ENCODE assay signal across 10 mouse cellular contexts in genomic region chr19:29373438-29373837, GRCm38 (mm10). TPM values are rescaled to one million over a fixed set of nuclear protein-coding genes. Genes with fewer than 3 reads are reported as not detected.
DNase-seq lines count a peak whose midpoint lies in the region; ATAC-seq and TF ChIP-seq lines count a peak whose summit lies in the region.
"Had no signal": no experiment of that assay in that cellular context is flagged by ENCODE, and none has a peak within 500 bp of the region (broad histone marks: within the 10 kb centered on the region; RNA-seq: fewer than 3 reads in every experiment).

No protein-coding gene starts in this region.

- H3K36me3 ChIP-seq in heart, postnatal 0 days (replicated peaks; ENCODE audit: control insufficient read depth, insufficient read depth, low read length), result no peaks in the 10 kb centered on the region
- no peaks in the 10 kb centered on the region for H3K36me3 ChIP-seq in forebrain, embryonic 15.5 days
- H3K36me3 ChIP-seq in midbrain, embryonic 12.5 days, result no peaks in the 10 kb centered on the region
- H3K36me3 ChIP-seq: liver, embryonic 15.5 days had no signal

- H3K27ac ChIP-seq in heart, postnatal 0 days (ENCODE audit: low read depth), result no peak overlapping the region
- H3K27ac ChIP-seq in forebrain, embryonic 15.5 days (replicated peaks), result no peak overlapping the region
- H3K27ac ChIP-seq in midbrain, embryonic 12.5 days (replicated peaks), result no peak overlapping the region
- H3K27ac ChIP-seq: liver, embryonic 15.5 days had no signal

- TF ChIP-seq EP300 in heart, postnatal 0 days (IDR thresholded peaks at IDR 0.05; ENCODE audit: low read depth), result no peak

- no peak for DNase-seq in heart, postnatal 0 days (ENCODE audit: low spot score)
- DNase-seq in heart, postnatal 4 days, result no peak
- DNase-seq in brain, embryonic 14.5 days (ENCODE audit: low read depth), result peak; percentile 40
- DNase-seq in gastrocnemius, postnatal 4 days (ENCODE audit: low spot score in 2 of 2), result no peak
- no peak for DNase-seq in spleen, postnatal 10 days (ENCODE audit: low spot score in 2 of 2)
- DNase-seq in adrenal gland, adult 18-20 months (ENCODE audit: low spot score in 2 of 2), result no peak
- DNase-seq: kidney, adult 11 months had no signal

- H3K27me3 ChIP-seq in heart, postnatal 0 days (ENCODE audit: control insufficient read depth, insufficient read depth, low read length), result no peaks in the 10 kb centered on the region
- no peaks in the 10 kb centered on the region for H3K27me3 ChIP-seq in forebrain, embryonic 15.5 days
- H3K27me3 ChIP-seq in midbrain, embryonic 12.5 days, result no peaks in the 10 kb centered on the region
- H3K27me3 ChIP-seq: liver, embryonic 15.5 days had no signal

- TF ChIP-seq CTCF in heart, postnatal 0 days (IDR thresholded peaks at IDR 0.05; ENCODE audit: low read depth), result no peak
- no peak for TF ChIP-seq CTCF in brain, embryonic 14.5 days (IDR thresholded peaks at IDR 0.05; ENCODE audit: borderline replicate concordance, extremely low read depth, insufficient read depth, insufficient read length)

- TF ChIP-seq POLR2A in brain, embryonic 14.5 days (IDR thresholded peaks at IDR 0.05; ENCODE audit: borderline replicate concordance, extremely low read depth, insufficient read depth, insufficient read length, poor library complexity, severe bottlenecking), result no peak

- peak overlapping the region; percentile 14 for H3K4me3 ChIP-seq in heart, postnatal 0 days (ENCODE audit: low read depth, low read length)
- H3K4me3 ChIP-seq in forebrain, embryonic 15.5 days, result peak overlapping the region; percentile 20
- H3K4me3 ChIP-seq in midbrain, embryonic 12.5 days, result no peak overlapping the region; the same call in 1 of the 2 replicates
- H3K4me3 ChIP-seq: liver, embryonic 15.5 days had no signal

- peak overlapping the region; percentile 48 for H3K4me2 ChIP-seq in heart, postnatal 0 days (ENCODE audit: low read depth, low read length)
- peak overlapping the region; percentile 32 for H3K4me2 ChIP-seq in forebrain, embryonic 15.5 days (replicated peaks)
- peak overlapping the region; percentile 38 for H3K4me2 ChIP-seq in midbrain, embryonic 12.5 days (replicated peaks)
- H3K4me2 ChIP-seq: liver, embryonic 15.5 days had no signal

- H3K4me1 ChIP-seq in heart, postnatal 0 days (ENCODE audit: control insufficient read depth, insufficient read depth), result no peaks in the 10 kb centered on the region; the same call in 1 of the 2 replicates
- H3K4me1 ChIP-seq in forebrain, embryonic 15.5 days, result peaks cover 12% of the 10 kb centered on the region
- H3K4me1 ChIP-seq in midbrain, embryonic 12.5 days, result 0 out of 2 replicates have a peak, but pooled peaks cover 3% of the 10 kb centered on the region

- H3K9me3 ChIP-seq in heart, postnatal 0 days (replicated peaks; ENCODE audit: control insufficient read depth, low read length), result no peaks in the 10 kb centered on the region
- H3K9me3 ChIP-seq in forebrain, embryonic 15.5 days, result no peaks in the 10 kb centered on the region
- H3K9me3 ChIP-seq in midbrain, embryonic 12.5 days, result no peaks in the 10 kb centered on the region
- H3K9me3 ChIP-seq: liver, embryonic 15.5 days had no signal

- no peak for ATAC-seq in heart, postnatal 0 days (ENCODE audit: insufficient read depth, low read depth)
- no peak for ATAC-seq in forebrain, embryonic 15.5 days (replicated peaks)
- no peak for ATAC-seq in midbrain, embryonic 12.5 days (ENCODE audit: low FRiP score, low read depth)

- 34% methylated on average over 11 of the region's 11 CpGs for WGBS in heart, postnatal 0 days
- WGBS in forebrain, embryonic 15.5 days, result 44% methylated on average over 11 of the region's 11 CpGs
- 45% methylated on average over 11 of the region's 11 CpGs for WGBS in midbrain, embryonic 12.5 days

- H3K9ac ChIP-seq in heart, postnatal 0 days (replicated peaks; ENCODE audit: low read depth, low read length), result 0 out of 2 replicates have a peak overlapping the region, but pooled peaks have one; percentile 5
- H3K9ac ChIP-seq in forebrain, embryonic 15.5 days (replicated peaks), result peak overlapping the region; percentile 16; the same call in 1 of the 2 replicates
- no peak overlapping the region for H3K9ac ChIP-seq in midbrain, embryonic 12.5 days (replicated peaks)
- H3K9ac ChIP-seq: liver, embryonic 15.5 days had no signal

RNA-seq across cellular contexts. Expression of gene Cd274, which starts 6.2 kb away (rescaled TPM):
- total RNA-seq in heart, postnatal 0 days (2014; rRNA removed; ENCODE audit: low replicate concordance), result 0.04 and 1.8 TPM in 2 replicates
- 0.23 and 0.44 TPM in 2 replicates for polyA plus RNA-seq in heart, postnatal 0 days (2015; fragmentation: Nextera tagmentation; extraction: Ambion mirVana)
- total RNA-seq in heart, postnatal 4 days (2021), result under 1 TPM; 0.60 to 0.65 TPM
- polyA plus RNA-seq in brain, embryonic 14.5 days (2012; rRNA removed), result 1.00 and 1.1 TPM in 2 replicates
- 0.66 and 0.78 TPM in 2 replicates for polyA plus RNA-seq in forebrain, embryonic 15.5 days (2015; fragmentation: Nextera tagmentation; extraction: Ambion mirVana)
- polyA plus RNA-seq in midbrain, embryonic 12.5 days (2016; fragmentation: Nextera tagmentation; extraction: Ambion mirVana), result 0.33 and 0.35 TPM in 2 replicates
- total RNA-seq in gastrocnemius, postnatal 4 days (2021), result 1 to 10 TPM in 1 of 2 experiments, under 1 TPM in 1; 0.76 to 1.1 TPM
- total RNA-seq in adrenal gland, adult 18-20 months (2021), result 1 to 10 TPM; 4.7 to 5.1 TPM

RNA-seq across cellular contexts. Expression of gene Plgrkt, which starts 6.2 kb away (rescaled TPM):
- 9.8 and 55.6 TPM in 2 replicates for total RNA-seq in heart, postnatal 0 days (2014; rRNA removed; ENCODE audit: low replicate concordance)
- 53.5 and 60.3 TPM in 2 replicates for polyA plus RNA-seq in heart, postnatal 0 days (2015; fragmentation: Nextera tagmentation; extraction: Ambion mirVana)
- total RNA-seq in heart, postnatal 4 days (2021), result 10 to 100 TPM; 29.8 to 30.6 TPM
- polyA plus RNA-seq in brain, embryonic 14.5 days (2012; rRNA removed), result 50.7 and 63.5 TPM in 2 replicates
- 105 and 107 TPM in 2 replicates for polyA plus RNA-seq in forebrain, embryonic 15.5 days (2015; fragmentation: Nextera tagmentation; extraction: Ambion mirVana)
- polyA plus RNA-seq in midbrain, embryonic 12.5 days (2016; fragmentation: Nextera tagmentation; extraction: Ambion mirVana), result 70.1 and 72.6 TPM in 2 replicates
- 10 to 100 TPM; 35.6 to 41.7 TPM for total RNA-seq in gastrocnemius, postnatal 4 days (2021)
- total RNA-seq in adrenal gland, adult 18-20 months (2021), result 10 to 100 TPM; 47.6 to 49.4 TPM

RNA-seq across cellular contexts. Expression of gene Pdcd1lg2, which starts 37.3 kb away (rescaled TPM):
- total RNA-seq in heart, postnatal 0 days (2014; rRNA removed; ENCODE audit: low replicate concordance), result not detected in 2 replicates
- polyA plus RNA-seq in heart, postnatal 0 days (2015; fragmentation: Nextera tagmentation; extraction: Ambion mirVana), result 0.18 TPM in 1 of 2 replicates, not detected in the other
- total RNA-seq in heart, postnatal 4 days (2021), result not detected
- polyA plus RNA-seq in brain, embryonic 14.5 days (2012; rRNA removed), result 0.10 TPM in 1 of 2 replicates, not detected in the other
- not detected in 2 replicates for polyA plus RNA-seq in forebrain, embryonic 15.5 days (2015; fragmentation: Nextera tagmentation; extraction: Ambion mirVana)
- polyA plus RNA-seq in midbrain, embryonic 12.5 days (2016; fragmentation: Nextera tagmentation; extraction: Ambion mirVana), result not detected in 2 replicates
- not detected for total RNA-seq in gastrocnemius, postnatal 4 days (2021)
- not detected for total RNA-seq in adrenal gland, adult 18-20 months (2021)
- polyA plus RNA-seq: liver, embryonic 15.5 days had no signal

RNA-seq across cellular contexts. Expression of gene Rln1, which starts 39.0 kb away (rescaled TPM):
- total RNA-seq in heart, postnatal 0 days (2014; rRNA removed; ENCODE audit: low replicate concordance), result 1.1 TPM in 1 of 2 replicates, not detected in the other
- polyA plus RNA-seq in heart, postnatal 0 days (2015; fragmentation: Nextera tagmentation; extraction: Ambion mirVana), result 0.31 TPM in 1 of 2 replicates, not detected in the other
- under 1 TPM in 1 of 2 experiments, not detected in 1; 0.50 TPM for total RNA-seq in heart, postnatal 4 days (2021)
- polyA plus RNA-seq in brain, embryonic 14.5 days (2012; rRNA removed), result 1.3 and 1.5 TPM in 2 replicates
- 1.8 and 3.4 TPM in 2 replicates for polyA plus RNA-seq in forebrain, embryonic 15.5 days (2015; fragmentation: Nextera tagmentation; extraction: Ambion mirVana)
- polyA plus RNA-seq in midbrain, embryonic 12.5 days (2016; fragmentation: Nextera tagmentation; extraction: Ambion mirVana), result 0.43 and 0.78 TPM in 2 replicates
- 1 to 10 TPM in 1 of 2 experiments, under 1 TPM in 1; 0.78 to 1.1 TPM for total RNA-seq in gastrocnemius, postnatal 4 days (2021)
- not detected for total RNA-seq in adrenal gland, adult 18-20 months (2021)
- polyA plus RNA-seq: liver, embryonic 15.5 days had no signal

RNA-seq across cellular contexts. Expression of gene Insl6, which starts 48.3 kb away (rescaled TPM):
- total RNA-seq in heart, postnatal 0 days (2014; rRNA removed; ENCODE audit: low replicate concordance), result 3.0 and 5.6 TPM in 2 replicates
- 3.0 and 3.3 TPM in 2 replicates for polyA plus RNA-seq in heart, postnatal 0 days (2015; fragmentation: Nextera tagmentation; extraction: Ambion mirVana)
- under 1 TPM; 0.41 to 0.81 TPM for total RNA-seq in heart, postnatal 4 days (2021)
- polyA plus RNA-seq in brain, embryonic 14.5 days (2012; rRNA removed), result 1.0 and 1.6 TPM in 2 replicates
- polyA plus RNA-seq in forebrain, embryonic 15.5 days (2015; fragmentation: Nextera tagmentation; extraction: Ambion mirVana), result 1.3 and 1.4 TPM in 2 replicates
- polyA plus RNA-seq in midbrain, embryonic 12.5 days (2016; fragmentation: Nextera tagmentation; extraction: Ambion mirVana), result 4.0 and 5.9 TPM in 2 replicates
- under 1 TPM; 0.80 to 0.83 TPM for total RNA-seq in gastrocnemius, postnatal 4 days (2021)
- total RNA-seq in adrenal gland, adult 18-20 months (2021), result 1 to 10 TPM in 1 of 2 experiments, under 1 TPM in 1; 0.76 to 1.5 TPM
